Mouse (Mus musculus) limb, embryonic 13.5 days (tissue): Measurements from ENCODE around the gene Tmem210. TPM values are rescaled to one million over a fixed set of nuclear protein-coding genes. Genes with fewer than 3 reads are reported as not detected.

Experiments used
- ATAC-seq: fragments of 200-750 bp; cut with Nextera tagmentation; 2 replicates; pipeline ENCODE4 v1.8.0; 2017; ENCODE audit warnings: low read depth, moderate number of reproducible peaks, moderate TSS enrichment; ENCODE audit not compliant: low FRiP score
- H3K27ac ChIP-seq: fragments of 300-500 bp; sonication (generic); 2 replicates; pipeline ENCODE4 v1.5.1; 2015; ENCODE audit warnings: inconsistent platforms, mild to moderate bottlenecking, moderate library complexity
- H3K27me3 ChIP-seq: fragments of 300-500 bp; sonication (generic); 2 replicates; pipeline ENCODE4 v1.6.1; 2015; ENCODE audit warnings: mild to moderate bottlenecking, inconsistent platforms
- H3K36me3 ChIP-seq: fragments of 300-500 bp; sonication (generic); 2 replicates; pipeline ENCODE4 v1.6.1; 2015; ENCODE audit warnings: inconsistent platforms, mild to moderate bottlenecking, moderate library complexity
- H3K4me1 ChIP-seq: fragments of 300-500 bp; sonication (generic); 2 replicates; pipeline ENCODE4 v1.6.1; 2015; ENCODE audit warnings: inconsistent platforms
- H3K4me2 ChIP-seq: fragments of 300-500 bp; sonication (generic); replicated peaks from 2 replicates; pipeline ENCODE4 v1.6.1; 2015; ENCODE audit warnings: inconsistent platforms, mild to moderate bottlenecking, moderate library complexity
- H3K4me3 ChIP-seq: fragments of 300-500 bp; sonication (generic); 2 replicates; pipeline ENCODE4 v1.5.1; 2015; ENCODE audit warnings: moderate library complexity, mild to moderate bottlenecking, inconsistent platforms
- H3K9ac ChIP-seq: fragments of 300-500 bp; sonication (generic); 2 replicates; pipeline ENCODE4 v1.6.1; 2015; ENCODE audit warnings: mild to moderate bottlenecking, inconsistent platforms
- H3K9me3 ChIP-seq: fragments of 300-500 bp; sonication (generic); 2 replicates; pipeline ENCODE4 v1.6.1; 2016; ENCODE audit warnings: inconsistent platforms
- WGBS: fragments of 180-500 bp; shearing (Covaris S2); methylation state at CpG from one replicate; pipeline ENCODE4 v1.1.7; 2015; 5-methylcytosine and 5-hydroxymethylcytosine counted together
- polyA plus RNA-seq: library from polyadenylated mRNA; unstranded; fragments of >200 nt; fragmentation: Nextera tagmentation; extraction: Ambion mirVana; gene quantifications from 2 replicates; pipeline ENCODE4 v1.2.1, GENCODE M21; 2015

The Tmem210 gene
- polyA plus RNA-seq, 1 experiment from 2014 or later, result not detected

DNA sequence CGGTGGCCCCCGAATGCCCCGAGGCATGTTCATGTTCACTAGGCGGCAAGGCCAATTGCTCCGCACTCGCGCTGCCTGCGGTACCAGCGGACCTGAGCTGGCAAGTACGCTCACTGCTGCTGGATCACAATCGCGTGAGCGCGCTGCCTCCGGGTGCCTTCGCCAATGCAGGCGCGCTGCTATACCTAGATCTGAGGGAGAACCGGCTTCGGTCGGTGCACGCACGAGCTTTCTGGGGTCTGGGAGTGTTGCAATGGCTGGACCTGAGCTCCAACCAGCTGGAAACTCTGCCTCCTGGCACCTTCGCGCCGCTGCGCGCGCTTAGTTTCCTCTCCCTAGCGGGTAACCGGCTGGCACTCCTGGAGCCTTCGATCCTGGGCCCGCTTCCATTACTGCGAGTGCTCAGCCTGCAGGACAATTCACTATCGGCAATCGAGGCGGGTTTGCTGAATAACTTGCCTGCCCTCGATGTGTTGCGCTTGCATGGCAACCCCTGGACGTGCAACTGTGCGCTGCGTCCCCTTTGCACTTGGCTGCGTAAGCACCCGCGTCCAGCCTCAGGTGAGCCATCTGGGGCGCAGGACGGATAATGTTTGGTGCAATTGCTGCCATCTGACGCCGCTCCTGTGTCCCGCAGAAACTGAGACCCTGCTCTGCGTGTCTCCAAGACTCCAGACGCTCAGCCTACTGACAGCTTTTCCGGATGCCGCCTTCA, 2.3 kb downstream of the Tmem210 start:
- peak overlapping the region; percentile 47 for H3K4me2 ChIP-seq
- ATAC-seq, result no peak
- WGBS, result 2% methylated on average over 54 of the region's 54 CpGs
- H3K9me3 ChIP-seq, result no peaks in the 10 kb centered on the region
- peaks cover 95% of the 10 kb centered on the region for H3K27me3 ChIP-seq
- peaks cover 24% of the 10 kb centered on the region for H3K4me1 ChIP-seq
- H3K9ac ChIP-seq, result no peak overlapping the region
- H3K4me3 ChIP-seq, result peak overlapping the region; percentile 24
- H3K27ac ChIP-seq, result no peak overlapping the region
- H3K36me3 ChIP-seq, result peaks cover 13% of the 10 kb centered on the region

DNA sequence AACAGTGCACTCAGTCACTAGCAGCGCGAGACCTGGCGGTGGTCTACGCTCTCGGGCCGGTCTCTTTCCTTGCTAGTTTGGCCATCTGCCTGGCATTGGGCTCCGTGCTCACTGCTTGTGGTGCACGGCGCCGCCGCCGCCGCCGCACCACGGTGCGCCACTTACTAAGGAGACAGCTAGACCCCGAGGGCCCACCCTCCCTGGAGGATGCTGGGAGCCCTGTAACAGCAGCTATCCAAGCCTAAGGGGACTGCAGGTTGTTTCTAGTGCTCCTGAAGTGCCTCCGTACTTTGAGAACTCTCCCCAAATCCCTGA, 2.8 kb downstream of the Tmem210 start:
- H3K4me3 ChIP-seq, result peak overlapping the region; percentile 24
- peaks cover 24% of the 10 kb centered on the region for H3K4me1 ChIP-seq
- ATAC-seq, result no peak
- H3K4me2 ChIP-seq, result peak overlapping the region; percentile 47
- peaks cover 8% of the 10 kb centered on the region for H3K36me3 ChIP-seq
- no peaks in the 10 kb centered on the region for H3K9me3 ChIP-seq
- no peak overlapping the region for H3K9ac ChIP-seq
- WGBS, result 1% methylated on average over 18 of the region's 18 CpGs
- no peak overlapping the region for H3K27ac ChIP-seq
- H3K27me3 ChIP-seq, result peaks cover 100% of the 10 kb centered on the region

DNA sequence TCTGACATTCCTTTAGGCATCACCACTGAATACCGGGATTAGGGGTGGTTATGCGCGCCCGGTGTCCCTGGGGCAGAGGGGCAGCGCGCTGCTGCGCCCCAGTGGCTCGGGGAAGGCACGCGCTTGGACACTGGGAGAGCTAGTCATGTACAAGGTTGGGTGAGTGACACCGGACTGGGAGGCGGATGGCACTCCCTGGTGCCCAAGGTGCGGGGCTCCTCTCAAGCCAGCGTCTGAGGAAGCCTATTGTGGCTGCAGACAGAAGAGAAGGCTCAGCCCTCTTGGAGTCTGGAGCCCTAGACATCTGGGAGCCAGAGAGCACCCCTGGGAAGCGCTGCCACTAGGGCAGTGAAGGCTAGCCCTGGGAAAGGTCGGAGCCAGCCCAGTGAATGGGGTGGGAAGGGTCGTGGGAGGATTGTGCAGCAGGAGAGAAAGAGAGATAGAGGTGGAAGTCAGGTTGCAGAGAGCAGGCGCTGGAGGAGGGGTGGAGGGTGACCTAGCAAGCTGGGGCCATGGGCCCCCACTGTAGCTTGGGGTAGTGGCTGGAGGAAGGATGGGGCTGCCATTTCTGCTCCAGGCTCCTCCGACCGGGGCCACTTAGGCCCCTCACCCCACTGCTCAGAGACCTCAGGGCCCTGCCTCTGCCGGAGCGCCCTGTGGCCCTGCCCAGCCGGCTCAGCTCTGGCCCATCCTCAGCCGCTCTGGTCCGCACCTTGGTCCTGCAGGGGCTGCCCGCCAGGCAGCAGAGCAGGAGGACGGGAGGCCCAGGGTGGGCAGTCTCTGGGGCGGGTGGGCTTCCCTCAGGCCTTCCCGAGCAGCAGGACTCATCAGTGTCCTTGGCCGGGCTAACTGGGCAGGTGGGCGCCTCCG, 3.5 kb downstream of the Tmem210 start:
- peak overlapping the region; percentile 33 for H3K4me3 ChIP-seq
- no peak for ATAC-seq
- WGBS, result 7% methylated on average over 32 of the region's 32 CpGs
- no peaks in the 10 kb centered on the region for H3K9me3 ChIP-seq
- peaks cover 1% of the 10 kb centered on the region for H3K36me3 ChIP-seq
- H3K4me1 ChIP-seq, result peaks cover 24% of the 10 kb centered on the region
- H3K9ac ChIP-seq, result no peak overlapping the region
- H3K27me3 ChIP-seq, result peaks cover 100% of the 10 kb centered on the region
- H3K4me2 ChIP-seq, result peak overlapping the region; percentile 59
- no peak overlapping the region for H3K27ac ChIP-seq

DNA sequence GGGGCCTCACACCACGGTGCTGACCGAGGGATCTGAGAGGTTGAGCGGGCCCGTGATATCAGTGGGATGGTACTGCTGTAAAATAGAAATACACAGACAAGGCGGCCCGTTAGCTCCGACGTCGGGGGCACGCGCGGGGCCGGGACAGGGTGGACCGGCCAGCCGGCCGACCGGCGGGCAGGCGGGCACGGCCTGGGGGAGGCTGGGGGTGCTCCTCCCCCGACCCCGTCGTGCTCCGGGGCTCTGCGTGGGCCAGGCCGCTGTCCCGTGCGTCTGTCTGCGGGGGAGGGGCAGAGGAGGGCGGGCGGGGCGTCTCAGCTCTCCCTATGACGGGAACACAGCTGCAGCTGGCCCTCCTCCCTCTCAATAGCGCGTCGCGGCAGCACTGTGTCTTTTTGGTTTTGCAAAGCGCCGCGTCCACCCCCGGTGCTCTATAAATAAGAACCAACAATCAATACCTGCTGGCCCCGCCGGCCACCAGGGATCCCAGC, 4.2 kb downstream of the Tmem210 start:
- Histone ChIP-seq H3K4me2 (peak overlapping the region; percentile 59), H3K4me3 (peak overlapping the region; percentile 33), H3K9me3 (no peaks in the 10 kb centered on the region), H3K36me3 (no peaks in the 10 kb centered on the region), H3K4me1 (peaks cover 24% of the 10 kb centered on the region), H3K27ac (no peak overlapping the region), H3K27me3 (peaks cover 100% of the 10 kb centered on the region), H3K9ac (peak overlapping the region; percentile 48; the same call in 1 of the 2 replicates)
- 9% methylated on average over 37 of the region's 43 CpGs for WGBS
- peak; percentile 42; the same call in 1 of the 2 replicates for ATAC-seq

DNA sequence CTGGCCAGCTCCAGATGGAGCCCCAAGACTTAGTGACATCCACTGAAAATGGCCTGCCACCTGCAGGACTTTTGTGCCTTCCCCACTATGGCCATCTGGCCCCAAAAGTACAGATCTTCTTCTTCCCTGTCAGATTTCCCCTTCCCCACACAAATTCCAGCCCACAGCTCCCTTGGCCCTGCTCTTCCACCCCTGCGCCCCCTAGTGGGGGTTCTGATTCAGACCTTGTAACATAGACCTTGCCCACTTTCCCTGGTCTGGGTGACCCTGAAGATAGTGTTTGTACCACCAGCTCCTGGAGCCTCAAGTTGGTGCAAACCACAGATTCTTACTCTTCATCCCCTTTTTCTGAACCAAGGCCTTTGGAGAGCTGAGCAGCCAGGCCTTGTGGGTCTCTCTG, 4.9 kb downstream of the Tmem210 start:
- Histone ChIP-seq H3K9ac (0 out of 2 replicates have a peak overlapping the region, but pooled peaks have one; percentile 13), H3K27ac (no peak overlapping the region), H3K4me1 (peaks cover 24% of the 10 kb centered on the region), H3K4me2 (peak overlapping the region; percentile 59), H3K9me3 (no peaks in the 10 kb centered on the region), H3K4me3 (no peak overlapping the region; the same call in 1 of the 2 replicates), H3K27me3 (peaks cover 99% of the 10 kb centered on the region), H3K36me3 (no peaks in the 10 kb centered on the region)
- ATAC-seq, result no peak
- WGBS, result 0% methylated on average over 1 of the region's 1 CpGs

DNA sequence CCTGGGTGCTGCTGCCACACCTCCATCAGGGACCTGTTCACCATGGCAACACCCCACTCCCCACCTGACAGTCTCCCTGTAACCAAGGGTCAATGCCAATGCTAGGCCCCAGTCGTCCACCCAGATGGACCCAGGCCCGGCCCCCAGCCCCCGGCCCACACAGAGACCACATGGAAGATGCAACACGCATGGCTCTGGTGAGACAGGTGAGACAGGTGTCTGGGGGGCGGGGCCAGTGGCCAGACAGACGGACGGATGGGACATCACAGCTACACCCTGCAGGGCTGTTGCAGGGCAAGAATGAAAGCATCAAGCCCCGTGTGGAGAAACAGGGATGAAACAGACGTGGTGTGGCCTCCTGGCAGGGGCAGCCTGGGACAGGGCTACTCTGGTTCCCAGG, 5.8 kb downstream of the Tmem210 start:
- no peak overlapping the region for H3K4me2 ChIP-seq
- H3K9me3 ChIP-seq, result no peaks in the 10 kb centered on the region
- H3K27ac ChIP-seq, result no peak overlapping the region
- H3K36me3 ChIP-seq, result no peaks in the 10 kb centered on the region
- H3K27me3 ChIP-seq, result peaks cover 95% of the 10 kb centered on the region
- no peak for ATAC-seq
- H3K4me1 ChIP-seq, result peaks cover 24% of the 10 kb centered on the region
- H3K4me3 ChIP-seq, result no peak overlapping the region
- 72% methylated on average over 9 of the region's 9 CpGs for WGBS
- no peak overlapping the region for H3K9ac ChIP-seq

DNA sequence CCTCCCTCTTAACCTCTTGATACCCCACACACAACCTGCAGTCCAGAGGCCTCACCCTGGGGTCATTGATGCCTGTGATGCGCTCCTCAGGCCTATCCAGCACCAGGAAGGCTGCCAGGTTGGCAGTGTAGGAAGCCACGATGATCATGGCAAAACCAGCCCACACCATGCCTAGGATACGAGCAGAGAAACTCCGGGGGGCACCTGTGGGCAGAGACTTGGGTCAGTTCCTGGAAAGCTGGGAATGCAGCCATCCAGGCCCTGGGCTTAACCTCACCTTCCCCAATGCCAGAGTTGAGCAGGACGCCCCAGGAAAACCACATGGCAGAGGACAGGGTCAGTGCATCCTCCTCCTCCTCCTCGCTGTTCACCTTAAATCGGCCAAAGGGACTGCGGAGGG, 9.1 kb downstream of the Tmem210 start:
- no peaks in the 10 kb centered on the region for H3K9me3 ChIP-seq
- peaks cover 70% of the 10 kb centered on the region for H3K27me3 ChIP-seq
- no peak for ATAC-seq
- no peak overlapping the region for H3K4me2 ChIP-seq
- 75% methylated on average over 8 of the region's 8 CpGs for WGBS
- no peaks in the 10 kb centered on the region for H3K36me3 ChIP-seq
- H3K27ac ChIP-seq, result no peak overlapping the region
- H3K4me3 ChIP-seq, result no peak overlapping the region
- no peak overlapping the region for H3K9ac ChIP-seq
- H3K4me1 ChIP-seq, result peaks cover 5% of the 10 kb centered on the region

DNA sequence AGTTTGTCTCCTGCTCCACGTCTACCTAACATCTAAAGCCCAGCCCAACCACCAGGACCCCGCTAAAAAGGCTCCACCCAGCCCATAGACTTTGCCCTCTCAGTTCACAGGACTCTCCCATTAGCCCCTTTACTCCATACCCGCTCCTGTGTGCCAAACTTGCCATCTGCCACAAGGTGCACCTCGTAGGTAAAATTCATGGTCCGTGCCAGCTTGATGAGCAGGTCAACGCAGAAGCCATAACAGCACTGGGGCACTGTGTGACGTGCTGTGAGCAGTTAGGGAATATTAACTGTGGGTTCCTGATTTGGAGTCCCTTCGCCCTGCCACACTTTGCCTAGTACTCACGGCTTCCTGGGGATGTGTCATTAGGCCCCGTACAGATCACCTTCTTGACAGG, 10.1 kb downstream of the Tmem210 start:
- H3K9me3 ChIP-seq, result no peaks in the 10 kb centered on the region
- peaks cover 66% of the 10 kb centered on the region for H3K27me3 ChIP-seq
- no peak overlapping the region for H3K27ac ChIP-seq
- H3K4me3 ChIP-seq, result no peak overlapping the region
- no peaks in the 10 kb centered on the region for H3K4me1 ChIP-seq
- no peaks in the 10 kb centered on the region for H3K36me3 ChIP-seq
- no peak for ATAC-seq
- WGBS, result 86% methylated on average over 10 of the region's 10 CpGs
- H3K4me2 ChIP-seq, result no peak overlapping the region
- no peak overlapping the region for H3K9ac ChIP-seq

DNA sequence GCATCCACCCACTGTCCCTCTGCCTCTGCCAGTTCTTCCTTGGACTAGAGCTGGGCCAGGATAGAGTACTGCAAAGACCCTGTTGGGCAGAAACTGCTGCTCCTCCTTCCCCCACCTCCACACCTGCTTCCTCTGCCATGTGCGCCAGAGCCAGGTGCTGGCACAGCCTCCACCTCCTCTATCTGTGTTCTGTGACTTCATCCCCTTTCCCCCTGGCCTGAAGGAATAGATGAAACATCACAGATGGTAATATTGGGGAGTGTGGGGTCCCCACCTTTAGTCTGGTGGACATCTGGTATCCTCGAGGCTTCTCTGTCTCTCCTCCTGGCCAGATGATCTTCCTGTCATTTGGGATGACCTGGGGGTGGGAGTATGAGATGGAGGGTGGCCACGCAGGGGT, 15.5 kb downstream of the Tmem210 start:
- Histone ChIP-seq H3K27ac (no peak overlapping the region), H3K27me3 (peaks cover 66% of the 10 kb centered on the region), H3K4me2 (no peak overlapping the region), H3K4me1 (peaks cover 5% of the 10 kb centered on the region; the same call in 1 of the 2 replicates), H3K36me3 (no peaks in the 10 kb centered on the region), H3K9ac (no peak overlapping the region), H3K4me3 (no peak overlapping the region), H3K9me3 (no peaks in the 10 kb centered on the region)
- ATAC-seq, result no peak
- 66% methylated on average over 3 of the region's 3 CpGs for WGBS

DNA sequence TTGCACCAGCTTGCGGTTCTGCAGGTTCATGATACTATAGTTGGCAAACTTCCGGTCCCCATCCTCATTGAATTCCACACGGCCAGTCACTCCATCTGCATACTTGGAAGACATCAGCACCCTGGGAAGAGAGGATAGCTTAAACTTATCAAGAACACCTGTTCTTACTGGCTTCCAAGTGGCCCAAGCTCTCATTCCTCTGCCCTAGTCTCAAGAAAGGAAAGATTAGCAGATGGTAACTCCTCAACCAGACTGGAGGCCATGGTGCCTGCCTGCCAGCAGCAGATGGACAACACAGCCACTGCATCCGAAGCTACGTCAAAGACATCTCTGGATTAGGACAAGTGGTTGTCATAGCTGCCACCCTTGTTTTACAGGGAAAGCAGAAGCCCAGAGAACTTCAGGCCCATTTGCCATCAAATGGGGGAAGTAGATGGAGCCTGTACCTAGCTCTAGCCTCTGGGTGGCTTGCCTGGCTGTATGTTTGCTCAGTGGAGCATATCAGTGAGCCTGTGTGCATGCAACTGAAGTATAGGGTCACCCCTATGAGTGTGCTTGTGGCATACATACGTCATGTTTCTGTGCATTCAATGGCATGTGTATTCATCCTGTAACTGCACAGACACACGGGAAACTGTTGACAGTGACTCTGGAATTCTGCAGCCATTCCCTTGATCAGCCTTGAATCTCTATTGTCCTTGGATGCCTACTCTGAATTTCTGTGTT, 16.1 kb downstream of the Tmem210 start:
- H3K27me3 ChIP-seq, result peaks cover 72% of the 10 kb centered on the region
- no peak overlapping the region for H3K27ac ChIP-seq
- no peak for ATAC-seq
- WGBS, result 73% methylated on average over 7 of the region's 7 CpGs
- H3K4me3 ChIP-seq, result peak overlapping the region; percentile 50; the same call in 1 of the 2 replicates
- no peaks in the 10 kb centered on the region for H3K36me3 ChIP-seq
- H3K9ac ChIP-seq, result no peak overlapping the region
- no peaks in the 10 kb centered on the region for H3K9me3 ChIP-seq
- H3K4me1 ChIP-seq, result peaks cover 5% of the 10 kb centered on the region; the same call in 1 of the 2 replicates
- peak overlapping the region; percentile 86 for H3K4me2 ChIP-seq

DNA sequence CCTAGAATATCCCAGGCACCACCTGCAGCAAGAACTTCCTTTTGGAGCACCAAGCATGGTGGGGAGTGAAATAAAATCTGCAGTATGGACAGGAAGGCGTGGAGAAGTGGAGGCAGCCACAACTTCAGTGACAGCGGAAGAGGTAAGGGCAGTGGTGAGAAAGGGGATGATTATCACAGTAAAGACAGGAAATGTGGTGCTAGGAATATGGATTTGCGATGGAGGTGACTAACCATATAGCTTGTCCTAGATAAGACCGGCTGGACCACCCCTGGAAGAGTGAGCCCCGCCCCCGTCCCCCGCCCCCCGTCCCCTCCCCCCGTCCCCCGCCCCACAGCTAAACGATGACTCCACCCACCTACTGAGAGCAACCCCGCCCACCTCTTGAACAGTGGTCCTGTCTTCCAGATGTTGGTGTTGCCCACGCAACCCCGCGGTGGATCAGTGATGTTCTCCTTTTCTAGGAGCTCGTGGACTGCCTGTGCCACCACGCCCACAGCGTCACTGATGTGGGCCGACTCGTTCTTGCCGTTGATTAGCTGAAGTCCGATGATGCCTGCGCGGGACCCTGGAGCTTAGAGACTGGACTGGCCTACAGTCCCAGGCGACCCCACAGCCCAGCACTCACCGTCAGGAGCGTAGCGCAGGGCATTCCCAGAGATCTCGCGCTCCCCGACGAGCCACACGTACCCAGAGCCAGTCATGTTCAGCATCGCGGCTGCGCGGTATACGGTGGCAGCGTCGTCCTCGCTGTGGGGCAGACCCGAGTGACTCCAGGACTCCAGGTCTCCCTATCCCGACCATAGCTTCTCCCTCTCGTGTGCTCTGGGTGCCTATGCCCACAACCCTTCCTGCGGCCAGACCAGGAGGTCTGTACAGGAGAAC, 17.0 kb downstream of the Tmem210 start:
- Histone ChIP-seq H3K27ac (no peak overlapping the region), H3K4me1 (peaks cover 5% of the 10 kb centered on the region; the same call in 1 of the 2 replicates), H3K27me3 (peaks cover 80% of the 10 kb centered on the region), H3K9ac (peak overlapping the region; percentile 59), H3K9me3 (no peaks in the 10 kb centered on the region), H3K36me3 (no peaks in the 10 kb centered on the region), H3K4me2 (peak overlapping the region; percentile 86), H3K4me3 (peak overlapping the region; percentile 50)
- WGBS, result 2% methylated on average over 37 of the region's 45 CpGs
- ATAC-seq, result peak; percentile 48
